Mouse (Mus musculus) thymus, postnatal 25 days (tissue): ENCODE measurements around the gene Ccdc62.

Experiments
- DNase-seq: peaks from one replicate; pipeline ENCODE4 v3.0.0; 2022

Gene Ccdc62

DNA sequence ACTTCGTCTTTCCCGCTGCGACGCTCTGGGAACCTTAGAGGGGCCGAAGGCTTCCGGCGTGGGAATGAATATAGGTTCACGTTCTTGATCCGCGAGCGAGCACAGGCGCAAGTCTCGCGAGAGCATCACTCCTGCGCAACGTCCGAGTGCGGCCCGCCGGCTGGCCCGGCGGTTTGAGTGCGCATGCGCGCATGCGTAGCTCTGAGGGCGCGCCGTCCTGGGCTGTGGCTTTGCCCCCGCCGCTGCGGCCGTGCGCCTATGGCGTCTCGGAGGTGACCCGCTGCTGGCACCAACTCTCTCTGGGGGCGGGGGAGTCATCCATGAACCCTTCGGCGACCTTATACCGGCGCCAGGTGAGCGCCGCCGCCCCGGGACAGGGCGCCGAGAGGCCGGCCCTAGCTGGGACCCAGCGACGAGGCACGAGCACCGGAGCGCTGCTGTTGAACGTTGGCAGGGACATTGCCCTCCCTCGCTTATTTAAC lies at the start of gene Ccdc62:
Gene Ccdc62, plus strand, starts transcription at position 172 of the 482 bp plus-strand sequence.
- DNase-seq, result peak; percentile 90

- no peak for DNase-seq
Measured at GRCm38 (mm10) chr5:123880778-123881177, 49.7 kb upstream of the Ccdc62 start.

DNA sequence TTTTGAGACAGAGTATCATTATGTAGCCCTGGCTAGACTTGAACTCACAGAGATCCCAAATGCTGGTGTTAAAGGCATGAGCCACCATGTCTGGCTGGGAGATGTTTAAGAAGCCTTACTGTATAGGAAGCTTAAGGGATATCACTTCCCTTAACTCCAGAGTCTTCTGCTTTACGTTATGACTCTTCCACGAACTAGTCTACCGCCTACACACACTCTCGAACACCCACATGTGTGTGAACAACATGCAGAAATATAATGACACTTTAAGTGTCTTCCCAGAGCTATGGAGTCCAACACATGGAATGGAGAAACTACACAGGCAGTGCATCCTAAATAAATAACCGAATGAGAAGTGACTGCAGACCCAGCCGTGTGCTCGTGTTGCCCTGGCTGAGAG lies 46.6 kb upstream of the Ccdc62 start:
- no peak for DNase-seq

DNA sequence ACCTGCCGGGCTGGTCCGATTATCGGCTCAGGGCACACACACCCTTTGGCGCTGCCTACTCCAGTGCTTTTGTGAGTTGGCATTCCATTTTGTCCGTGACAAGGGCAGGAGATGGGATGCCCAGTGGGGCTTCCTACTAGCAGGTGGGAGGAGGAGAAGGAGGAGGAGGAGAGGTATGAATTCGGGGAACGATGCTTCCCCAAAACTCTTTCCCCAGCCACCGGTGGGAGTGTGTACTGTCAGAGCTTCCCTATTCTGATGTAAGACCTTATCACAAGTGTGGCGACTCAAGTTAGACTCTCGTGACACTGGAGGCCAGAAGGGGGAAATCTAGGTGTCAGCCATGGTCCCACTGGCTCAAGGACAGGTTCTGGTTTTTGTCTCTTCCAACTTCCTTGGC lies 46.1 kb upstream of the Ccdc62 start:
- no peak for DNase-seq

GRCm38 (mm10) chr5:123886365-123886764 lies 44.1 kb upstream of the Ccdc62 start:
- DNase-seq, result no peak

DNA sequence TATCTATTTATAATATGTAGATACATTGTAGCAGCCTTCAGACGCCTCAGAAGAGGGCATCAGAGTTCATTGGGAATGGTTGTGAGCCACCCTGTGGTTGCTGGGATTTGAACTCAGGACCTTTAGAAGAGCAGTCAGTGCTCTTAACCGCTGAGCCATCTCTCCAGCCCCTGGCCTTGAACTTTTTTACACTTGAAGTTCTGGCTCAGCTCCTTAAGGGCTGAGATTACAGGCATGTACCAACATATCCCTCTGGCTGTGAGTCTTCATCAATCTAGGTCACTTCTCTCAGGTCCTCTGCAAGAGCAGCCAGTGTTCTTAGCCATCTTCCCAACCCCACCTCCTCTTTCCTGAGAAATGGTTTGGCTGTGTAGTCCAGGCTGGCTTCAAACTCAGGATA lies 40.2 kb upstream of the Ccdc62 start:
- DNase-seq, result no peak

DNA sequence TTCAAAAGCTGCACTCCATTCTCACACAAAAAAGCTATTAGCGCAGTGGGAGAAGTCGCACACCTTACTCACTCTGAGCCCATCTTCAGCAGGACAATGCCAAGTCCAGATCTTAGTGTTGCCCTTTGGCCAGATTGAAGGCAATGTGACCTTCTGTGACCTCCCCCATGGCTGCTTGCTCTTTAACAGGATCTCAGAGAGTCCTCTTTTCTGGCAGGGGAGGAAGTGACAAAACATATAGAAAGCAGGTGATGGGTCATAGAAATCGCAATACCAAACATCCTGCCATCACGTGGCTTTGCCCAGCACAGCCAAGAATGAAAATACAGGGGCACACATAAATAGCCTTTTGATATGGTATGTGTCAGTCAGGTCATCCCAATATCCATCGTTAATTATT lies 39.5 kb upstream of the Ccdc62 start:
- no peak for DNase-seq

DNA sequence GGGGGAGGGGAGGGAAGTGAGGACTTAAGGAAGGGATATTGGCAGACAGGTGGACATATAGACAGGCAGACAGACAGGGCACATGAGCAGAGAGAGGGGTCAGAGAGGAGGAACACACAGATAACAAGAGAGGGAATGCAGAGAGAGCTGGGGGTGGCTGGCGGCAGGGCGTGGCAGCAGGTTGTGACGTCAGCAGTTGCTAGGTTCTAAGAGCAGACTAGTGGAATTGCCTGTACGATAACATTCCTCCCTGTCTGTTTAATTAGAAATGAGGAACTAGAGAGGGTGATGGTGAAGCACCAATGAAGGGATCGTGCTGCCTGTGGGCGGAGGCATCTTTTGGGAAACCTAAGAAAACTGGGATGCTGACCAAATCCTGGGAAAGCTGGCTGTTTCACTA lies 38.8 kb upstream of the Ccdc62 start:
- DNase-seq, result peak; percentile 47

GRCm38 (mm10) chr5:123893520-123893919 lies 37.0 kb upstream of the Ccdc62 start:
- no peak for DNase-seq

DNA sequence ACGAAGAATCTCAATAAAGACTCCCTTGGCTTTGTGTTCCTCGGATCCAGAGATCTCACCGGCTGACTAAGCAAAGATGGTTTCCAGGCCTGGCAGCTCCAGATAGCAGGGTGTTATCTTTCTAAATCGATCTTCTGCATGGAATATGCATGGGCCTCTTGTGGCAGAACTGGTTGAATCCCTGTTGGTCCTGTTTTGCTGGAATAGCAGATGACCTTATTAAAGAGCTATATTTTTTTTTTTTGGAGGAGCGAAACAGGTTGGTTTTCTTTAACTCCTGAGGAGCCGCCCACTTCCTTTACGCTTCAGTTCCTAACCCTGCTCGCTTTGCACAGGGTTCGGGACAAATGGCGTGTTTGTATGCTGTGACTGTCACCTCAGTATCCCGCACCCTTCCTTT lies 34.1 kb upstream of the Ccdc62 start:
- DNase-seq, result no peak

- DNase-seq, result no peak
Measured at GRCm38 (mm10) chr5:123897352-123897751, 33.1 kb upstream of the Ccdc62 start.

- no peak for DNase-seq
Measured at GRCm38 (mm10) chr5:123904059-123904672, 26.3 kb upstream of the Ccdc62 start.

GRCm38 (mm10) chr5:123906146-123906975 lies 24.1 kb upstream of the Ccdc62 start:
- no peak for DNase-seq

DNA sequence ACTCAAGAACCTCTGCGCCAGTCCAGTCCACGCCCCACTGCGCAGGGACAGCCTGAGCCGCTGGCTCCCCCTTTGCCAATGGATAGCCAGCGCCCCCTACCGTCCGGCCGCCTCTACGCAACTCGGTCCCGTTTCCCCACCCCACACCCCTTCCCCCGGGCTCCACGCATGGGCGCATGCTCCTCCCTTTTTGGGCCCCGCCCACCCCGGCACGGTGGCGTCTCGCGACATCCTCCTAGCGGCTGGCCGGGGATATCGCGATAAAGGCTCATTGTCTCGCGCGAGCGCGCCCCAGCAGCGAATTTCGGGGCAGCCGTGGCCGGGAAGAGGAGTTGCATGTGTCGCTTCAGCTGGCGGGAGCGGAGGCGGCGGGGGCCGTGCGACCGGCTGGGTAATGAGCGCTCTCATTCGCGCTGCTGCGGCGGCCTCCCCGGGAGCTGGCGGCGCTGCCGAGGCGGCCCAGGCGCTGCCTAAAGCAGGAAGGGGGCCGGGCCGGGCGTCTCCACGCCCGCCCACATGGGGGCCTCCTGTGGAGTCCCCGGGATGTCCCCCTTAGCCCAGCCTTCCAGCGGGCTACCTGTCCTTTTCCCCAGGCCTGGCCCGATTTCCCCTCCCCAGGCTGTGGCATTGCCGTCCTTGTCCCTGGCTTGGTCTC lies 23.4 kb upstream of the Ccdc62 start, which contains the start of gene Denr:
Gene Denr, plus strand, starts transcription at position 200 of the 655 bp plus-strand sequence.
- DNase-seq, result peak; percentile 100

DNA sequence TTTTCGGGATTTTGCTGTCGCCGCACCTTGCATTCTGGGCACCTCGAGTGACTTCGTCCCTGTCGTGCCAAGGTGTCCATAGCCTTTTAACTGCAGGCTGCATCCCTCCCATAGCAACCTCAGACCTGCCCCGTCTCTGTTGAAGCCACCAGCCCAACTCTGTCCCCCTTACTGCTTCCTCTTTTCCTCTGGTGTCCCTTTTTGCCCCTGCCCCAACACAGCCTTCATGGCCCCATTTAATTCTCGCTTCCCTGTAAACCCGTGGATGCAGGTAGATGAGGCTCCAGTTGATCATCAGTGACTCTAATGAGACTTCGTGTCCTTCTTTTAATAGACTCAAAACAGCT lies 22.9 kb upstream of the Ccdc62 start:
- DNase-seq, result no peak

- DNase-seq, result no peak
Measured at GRCm38 (mm10) chr5:123914852-123915251, 15.6 kb upstream of the Ccdc62 start.

DNA sequence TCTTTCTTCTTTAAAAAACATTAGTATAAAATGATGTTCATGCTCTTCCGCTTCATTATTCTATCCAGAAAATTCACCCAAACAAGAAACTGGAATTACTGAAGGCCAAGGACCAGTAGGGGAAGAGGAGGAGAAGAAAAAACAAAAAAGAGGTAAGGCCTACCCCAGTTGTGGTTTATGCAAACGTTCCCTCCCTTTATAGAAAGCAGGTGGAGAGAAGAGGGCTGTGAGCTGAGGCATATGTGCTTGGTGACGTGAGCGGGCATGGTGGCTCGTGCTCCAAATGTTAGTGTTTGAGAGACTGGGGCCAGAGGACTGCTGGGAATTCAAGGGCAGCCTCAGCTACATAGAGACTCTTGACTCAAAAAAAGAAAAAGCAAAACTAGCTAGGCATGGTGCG lies 8.4 kb upstream of the Ccdc62 start:
- no peak for DNase-seq

GRCm38 (mm10) chr5:123927118-123927517 lies 3.4 kb upstream of the Ccdc62 start, which contains the start of gene Gm43518:
Gm43518 (plus strand) TSS chr5:123927418.
- DNase-seq, result no peak

DNA sequence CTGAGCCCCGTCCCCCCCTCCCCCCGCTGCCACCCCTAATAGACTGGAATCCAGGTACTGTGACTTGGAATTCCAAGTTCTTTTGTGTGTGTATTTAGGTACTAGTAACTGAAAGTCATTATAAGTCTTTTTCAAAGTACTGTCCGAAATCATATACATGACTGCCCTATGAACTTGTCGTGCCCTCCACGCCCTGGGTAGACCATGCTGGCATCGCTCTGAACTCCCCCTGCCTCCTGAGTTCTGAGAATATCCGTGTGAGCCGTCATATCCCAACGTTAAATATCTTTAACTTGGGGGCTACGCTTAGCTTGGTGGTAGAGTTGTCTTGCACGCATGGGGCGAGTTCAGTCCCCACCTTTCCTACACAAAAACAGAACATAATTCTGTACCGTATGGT lies 652 bp downstream of the Ccdc62 start:
- no peak for DNase-seq

- no peak for DNase-seq
Measured at GRCm38 (mm10) chr5:123932927-123933326, 2.4 kb downstream of the Ccdc62 start.

- no peak for DNase-seq
Measured at GRCm38 (mm10) chr5:123933556-123933955, 3.1 kb downstream of the Ccdc62 start.

- DNase-seq, result no peak
Measured at GRCm38 (mm10) chr5:123933957-123934591, 3.6 kb downstream of the Ccdc62 start.

DNA sequence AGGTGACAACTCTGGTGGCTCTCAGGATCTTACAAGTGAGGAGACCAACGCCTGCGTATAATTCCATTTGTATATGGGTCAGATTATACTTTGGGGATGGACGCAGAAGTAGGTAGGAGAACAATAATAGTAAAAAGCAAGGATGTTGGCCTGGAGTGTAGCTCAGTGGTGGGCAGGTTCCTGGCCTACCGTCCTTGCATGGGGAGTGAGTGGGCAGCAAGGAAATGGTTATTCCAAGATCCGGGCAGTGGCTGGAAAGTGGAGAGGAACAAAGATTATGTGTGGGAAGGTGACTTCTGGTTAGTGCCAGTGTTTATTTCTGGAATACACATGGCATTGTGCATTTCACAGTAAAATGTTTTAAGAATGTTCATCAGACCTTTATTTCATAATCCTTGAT lies 5.5 kb downstream of the Ccdc62 start:
- DNase-seq, result no peak
